Comparison of ENCODE assay signal across 23 mouse cellular contexts in the genomic region with DNA sequence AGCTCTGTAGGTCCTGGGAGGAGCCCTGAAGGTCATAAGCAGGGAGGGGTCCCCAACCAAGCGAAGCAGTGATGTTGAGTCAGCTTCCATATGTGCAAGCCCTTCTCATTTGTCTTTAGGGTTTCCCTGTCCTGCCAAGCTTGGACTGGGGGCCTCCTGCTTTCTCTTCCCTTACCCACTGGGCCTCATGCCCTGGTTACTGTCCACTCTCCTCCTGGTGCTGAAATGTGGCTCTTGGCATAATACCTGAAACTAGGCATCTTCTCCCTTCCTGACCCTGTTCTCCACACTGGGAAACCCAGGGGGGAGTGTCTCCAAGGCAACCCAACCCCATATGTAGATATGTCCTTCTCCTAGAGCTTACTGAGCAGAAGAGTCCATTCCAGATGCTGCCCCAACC. TPM values are rescaled to one million over a fixed set of nuclear protein-coding genes. Genes with fewer than 3 reads are reported as not detected.
DNase-seq lines count a peak whose midpoint lies in the region; ATAC-seq and TF ChIP-seq lines count a peak whose summit lies in the region.
"Had no signal": no experiment of that assay in that cellular context is flagged by ENCODE, and none has a peak within 500 bp of the region (broad histone marks: within the 10 kb centered on the region; RNA-seq: fewer than 3 reads in every experiment).

No protein-coding gene starts in this region.

- TF ChIP-seq EP300 in heart, adult 2 months (IDR thresholded peaks at IDR 0.05; ENCODE audit: insufficient read depth, low read depth, low read length), result no peak

- DNase-seq in heart, postnatal 10 days, result peak; percentile 8 to 38
- DNase-seq in heart, adult 2 months, result no peak
- peak; percentile 27 for DNase-seq in 3T3-L1 (ENCODE audit: low read depth, low spot score)
- peak; percentile 67 for DNase-seq in NIH3T3 (ENCODE audit: low read depth)
- DNase-seq in embryonic facial prominence, embryonic 11.5 days (ENCODE audit: low spot score), result peak; percentile 52
- DNase-seq in urinary bladder, postnatal 36 days (ENCODE audit: low spot score in 2 of 2), result no peak
- no peak for DNase-seq in lung, postnatal 10 days
- DNase-seq: cerebellum, adult 18-20 months; lung, adult 18-20 months; right cerebral cortex, adult 18-20 months; thymus, postnatal 14 days had no signal

- H3K27ac ChIP-seq in heart, adult 2 months, result no peak overlapping the region
- no peak overlapping the region for H3K27ac ChIP-seq in embryonic facial prominence, embryonic 11.5 days (replicated peaks; ENCODE audit: low read depth, low read length)
- H3K27ac ChIP-seq: forebrain, embryonic 15.5 days; hindbrain, embryonic 14.5 days; neural tube, embryonic 15.5 days had no signal

- H3K36me3 ChIP-seq in heart, adult 2 months (ENCODE audit: control insufficient read depth, insufficient read depth, low read length), result no peaks in the 10 kb centered on the region
- no peaks in the 10 kb centered on the region for H3K36me3 ChIP-seq in embryonic facial prominence, embryonic 11.5 days (replicated peaks; ENCODE audit: control insufficient read depth, insufficient read depth, low read depth, low read length)
- H3K36me3 ChIP-seq: forebrain, embryonic 15.5 days; neural tube, embryonic 15.5 days had no signal

- WGBS in heart, adult 2 months, result 59% methylated on average over 1 of the region's 1 CpGs
- WGBS in embryonic facial prominence, embryonic 11.5 days, result 53% methylated on average over 1 of the region's 1 CpGs

- intact Hi-C loops in heart, postnatal 10 days (cut with DNase I), result no loop called here
- intact Hi-C loops in heart, adult 2 months (cut with DNase I), result no loop called here

- peaks cover 2% of the 10 kb centered on the region for H3K4me1 ChIP-seq in heart, adult 2 months (ENCODE audit: control insufficient read depth, insufficient read depth, low read length)
- H3K4me1 ChIP-seq in embryonic facial prominence, embryonic 11.5 days (ENCODE audit: control insufficient read depth, insufficient read depth, low read length), result peaks cover 3% of the 10 kb centered on the region; the same call in 1 of the 2 replicates

- TF ChIP-seq POLR2A in heart, adult 2 months (IDR thresholded peaks at IDR 0.05; ENCODE audit: insufficient read depth, low read depth, low read length), result no peak

- H3K4me3 ChIP-seq in heart, adult 2 months, result no peak overlapping the region
- H3K4me3 ChIP-seq in embryonic facial prominence, embryonic 11.5 days (ENCODE audit: low read depth, low read length), result no peak overlapping the region
- H3K4me3 ChIP-seq: erythroblast, embryonic 14.5 days; forebrain, embryonic 15.5 days; neural tube, embryonic 15.5 days had no signal

- no peak for ATAC-seq in embryonic facial prominence, embryonic 11.5 days (replicated peaks; ENCODE audit: insufficient number of reproducible peaks, low FRiP score, low TSS enrichment, low read depth)
- ATAC-seq: intestine, postnatal 0 days had no signal

- no peaks in the 10 kb centered on the region for H3K9me3 ChIP-seq in embryonic facial prominence, embryonic 11.5 days (replicated peaks; ENCODE audit: control insufficient read depth, low read length)
- H3K9me3 ChIP-seq: forebrain, embryonic 15.5 days; neural tube, embryonic 15.5 days had no signal

- H3K4me2 ChIP-seq in embryonic facial prominence, embryonic 11.5 days (ENCODE audit: low read depth, low read length), result no peak overlapping the region
- H3K4me2 ChIP-seq: forebrain, embryonic 15.5 days; hindbrain, embryonic 14.5 days; neural tube, embryonic 15.5 days had no signal

- no peak overlapping the region for H3K9ac ChIP-seq in heart, adult 2 months (ENCODE audit: low read depth, low read length)
- no peak overlapping the region for H3K9ac ChIP-seq in embryonic facial prominence, embryonic 11.5 days (replicated peaks; ENCODE audit: low read length)
- H3K9ac ChIP-seq: forebrain, embryonic 15.5 days; hindbrain, embryonic 14.5 days; neural tube, embryonic 15.5 days had no signal

- TF ChIP-seq CTCF in heart, adult 2 months (IDR thresholded peaks at IDR 0.05), result no peak

- H3K79me2 ChIP-seq in heart, adult 2 months (replicated peaks; ENCODE audit: control insufficient read depth, insufficient read depth, low read length), result no peaks in the 10 kb centered on the region

- H3K27me3 ChIP-seq in heart, adult 2 months (ENCODE audit: control insufficient read depth, insufficient read depth, low read length), result peaks cover 7% of the 10 kb centered on the region
- peaks cover 17% of the 10 kb centered on the region for H3K27me3 ChIP-seq in embryonic facial prominence, embryonic 11.5 days (ENCODE audit: control insufficient read depth, insufficient read depth, low read length)

RNA-seq across cellular contexts. Expression of a gene that starts 2.7 kb away (rescaled TPM):
- not detected for total RNA-seq in heart, postnatal 10 days (2021)
- total RNA-seq in heart, adult 2 months (2021), result not detected
- 0.18 TPM in 1 of 2 replicates, not detected in the other for polyA plus RNA-seq in heart, adult 2 months (2012; rRNA removed)
- not detected in 2 replicates for polyA plus RNA-seq in embryonic facial prominence, embryonic 11.5 days (2014; fragmentation: Nextera tagmentation; extraction: Ambion mirVana)
- total RNA-seq: heart, adult 8-10 months; megakaryocyte, adult 5-6 weeks had no signal
- polyA plus RNA-seq: forebrain, embryonic 15.5 days; heart, postnatal 0 days; intestine, postnatal 0 days; large intestine, adult 2 months; limb, embryonic 14.5 days; stomach, embryonic 16.5 days had no signal

RNA-seq across cellular contexts. Expression of a gene that starts 3.6 kb away (rescaled TPM):
- not detected for total RNA-seq in heart, postnatal 10 days (2021)
- total RNA-seq in heart, adult 2 months (2021), result not detected
- not detected in 2 replicates for polyA plus RNA-seq in heart, adult 2 months (2012; rRNA removed)
- not detected in 2 replicates for polyA plus RNA-seq in embryonic facial prominence, embryonic 11.5 days (2014; fragmentation: Nextera tagmentation; extraction: Ambion mirVana)
- total RNA-seq: heart, adult 8-10 months; megakaryocyte, adult 5-6 weeks had no signal
- polyA plus RNA-seq: cortical plate, adult 2 months; erythroblast, embryonic 14.5 days; heart, postnatal 0 days; hindbrain, embryonic 14.5 days; intestine, postnatal 0 days; large intestine, adult 2 months; limb, embryonic 14.5 days; stomach, embryonic 16.5 days had no signal

RNA-seq across cellular contexts. Expression of a gene that starts 47.9 kb away (rescaled TPM):
- 10 to 100 TPM; 26.2 to 30.2 TPM for total RNA-seq in heart, postnatal 10 days (2021)
- total RNA-seq in heart, adult 2 months (2021), result 10 to 100 TPM; 18.3 to 20.6 TPM
- polyA plus RNA-seq in heart, adult 2 months (2012; rRNA removed), result 32.1 and 42.1 TPM in 2 replicates
- polyA plus RNA-seq in embryonic facial prominence, embryonic 11.5 days (2014; fragmentation: Nextera tagmentation; extraction: Ambion mirVana), result 17.5 and 20.0 TPM in 2 replicates

RNA-seq across cellular contexts. Expression of a gene that starts 52.9 kb away (rescaled TPM):
- not detected for total RNA-seq in heart, postnatal 10 days (2021)
- not detected for total RNA-seq in heart, adult 2 months (2021)
- not detected in 2 replicates for polyA plus RNA-seq in heart, adult 2 months (2012; rRNA removed)
- 1.0 and 1.4 TPM in 2 replicates for polyA plus RNA-seq in embryonic facial prominence, embryonic 11.5 days (2014; fragmentation: Nextera tagmentation; extraction: Ambion mirVana)
- total RNA-seq: heart, adult 8-10 months; megakaryocyte, adult 5-6 weeks had no signal
- polyA plus RNA-seq: erythroblast, embryonic 14.5 days; heart, postnatal 0 days; intestine, postnatal 0 days; large intestine, adult 2 months; stomach, embryonic 16.5 days had no signal

RNA-seq across cellular contexts. Expression of a gene that starts 59.0 kb away (rescaled TPM):
- total RNA-seq in heart, postnatal 10 days (2021), result 1 to 10 TPM; 6.1 to 7.0 TPM
- 1 to 10 TPM; 3.2 to 4.3 TPM for total RNA-seq in heart, adult 2 months (2021)
- 7.4 and 9.3 TPM in 2 replicates for polyA plus RNA-seq in heart, adult 2 months (2012; rRNA removed)
- polyA plus RNA-seq in embryonic facial prominence, embryonic 11.5 days (2014; fragmentation: Nextera tagmentation; extraction: Ambion mirVana), result 2.8 and 4.6 TPM in 2 replicates

Comparison
In these comparisons a context has a peak if more than half of its experiments do, and no peak if none do; other contexts are left out.
1. DNase-seq: peak in heart, postnatal 10 days (2 of 2), 3T3-L1 (single experiment), NIH3T3 (single experiment) and embryonic facial prominence, embryonic 11.5 days (single experiment); none in heart, adult 2 months (0 of 2), urinary bladder, postnatal 36 days (0 of 2) and lung, postnatal 10 days (single experiment).